Mouse (Mus musculus) erythroblast, embryonic 14.5 days (primary cell): Measurements from ENCODE around the gene Prkn.

ENCODE experiments used
- GATA1 ChIP-seq: IDR thresholded peaks from 2 replicates; pipeline ENCODE4 v1.6.1; 2012; ENCODE audit warnings: low read length, inconsistent platforms, mixed read lengths
- TAL1 ChIP-seq: IDR thresholded peaks from 3 replicates; pipeline ENCODE4 v1.6.1; 2012; ENCODE audit warnings: low read length, inconsistent platforms, mixed read lengths

DNA sequence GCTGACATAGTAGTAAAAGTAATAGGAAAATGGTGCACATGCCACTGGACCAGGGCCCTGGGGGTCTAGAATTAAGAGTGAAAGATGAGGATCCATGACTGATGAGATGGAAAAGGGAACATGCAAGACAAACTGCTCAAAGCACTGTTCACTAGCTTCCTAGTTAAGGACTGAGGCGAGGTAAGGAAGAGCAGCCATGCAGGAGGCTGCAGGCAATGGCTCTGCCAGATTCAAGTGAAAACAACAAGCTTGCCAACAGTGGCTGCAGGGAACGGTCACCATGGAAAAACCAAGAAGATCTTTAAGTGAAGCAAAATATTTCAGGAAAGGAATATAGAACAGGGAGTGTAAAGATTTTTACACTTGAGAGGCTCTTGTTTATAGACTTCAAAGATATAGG lies 31.6 kb upstream of the Prkn start:
- TF ChIP-seq TAL1: no peak
- TF ChIP-seq GATA1: no peak
